Mouse (Mus musculus) liver, embryonic 14.5 days (tissue): ENCODE data around the gene Hoxa2.

Experiments used
- CTCF ChIP-seq: IDR thresholded peaks from 2 replicates; pipeline ENCODE4 v1.5.1; 2016; ENCODE audit warnings: antibody characterized with exemption, low read depth, control low read depth
- EP300 ChIP-seq: IDR thresholded peaks from 2 replicates; pipeline ENCODE4 v1.6.1; 2016; ENCODE audit warnings: antibody characterized with exemption, low read depth

GRCm38 (mm10) chr6:52157466-52158275 lies 7.0 kb downstream of the Hoxa2 start:
- TF ChIP-seq EP300 (no peak), CTCF (no peak)
